In the genomic region with DNA sequence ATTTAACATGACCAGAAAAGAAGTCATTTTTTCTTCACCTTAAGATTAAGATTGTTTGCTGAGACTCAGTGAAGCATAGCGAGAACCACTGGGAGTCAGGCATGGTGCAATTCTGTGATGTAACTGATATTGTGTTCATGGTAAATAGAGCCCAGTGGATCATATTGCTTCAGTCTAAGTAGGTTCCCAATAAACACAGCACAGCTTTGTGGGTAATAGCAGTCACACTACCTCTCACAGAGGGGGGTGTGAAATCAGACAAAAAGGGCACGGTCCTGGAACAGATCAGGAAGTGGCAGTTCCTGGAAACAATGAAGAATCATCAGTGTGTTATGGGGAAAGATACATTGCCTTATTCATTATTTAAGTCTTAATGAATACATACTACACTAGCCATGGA, we compare ENCODE assay signal across 15 mouse cellular contexts.
"Had no signal": no experiment of that assay in that cellular context is flagged by ENCODE, and none has a peak within 500 bp of the region (broad histone marks: within the 10 kb centered on the region; RNA-seq: fewer than 3 reads in every experiment).

No protein-coding gene starts in this region.

- ATAC-seq: intestine, embryonic 15.5 days; midbrain, embryonic 16.5 days had no signal

- H3K4me1 ChIP-seq: intestine, embryonic 15.5 days; limb, embryonic 12.5 days; liver, embryonic 15.5 days; midbrain, embryonic 12.5 days; neural tube, embryonic 13.5 days had no signal

- H3K9me3 ChIP-seq: intestine, embryonic 15.5 days; limb, embryonic 12.5 days; liver, embryonic 15.5 days; midbrain, embryonic 12.5 days; neural tube, embryonic 13.5 days had no signal

- DNase-seq: kidney, adult 2 months; kidney, postnatal 4 days; lung, embryonic 14.5 days; lung, postnatal 14 days; right cerebral cortex, postnatal 14 days; thymus, postnatal 4 days had no signal

- H3K4me3 ChIP-seq: intestine, embryonic 15.5 days; layer of hippocampus, adult 2 months; limb, embryonic 12.5 days; liver, embryonic 15.5 days; midbrain, embryonic 12.5 days; neural tube, embryonic 13.5 days had no signal

- H3K36me3 ChIP-seq: intestine, embryonic 15.5 days; limb, embryonic 12.5 days; liver, embryonic 15.5 days; midbrain, embryonic 12.5 days; neural tube, embryonic 13.5 days had no signal

- H3K27me3 ChIP-seq: intestine, embryonic 15.5 days; limb, embryonic 12.5 days; liver, embryonic 15.5 days; midbrain, embryonic 12.5 days; neural tube, embryonic 13.5 days had no signal

- H3K9ac ChIP-seq: intestine, embryonic 15.5 days; limb, embryonic 12.5 days; liver, embryonic 15.5 days; lung, embryonic 14.5 days; midbrain, embryonic 12.5 days; neural tube, embryonic 13.5 days had no signal

- H3K4me2 ChIP-seq: intestine, embryonic 15.5 days; limb, embryonic 12.5 days; liver, embryonic 11.5 days; liver, embryonic 15.5 days; lung, embryonic 14.5 days; midbrain, embryonic 12.5 days; neural tube, embryonic 13.5 days had no signal

- H3K27ac ChIP-seq: intestine, embryonic 15.5 days; layer of hippocampus, adult 2 months; limb, embryonic 12.5 days; liver, embryonic 15.5 days; midbrain, embryonic 12.5 days; neural tube, embryonic 13.5 days; stomach, postnatal 0 days had no signal
